Mouse (Mus musculus) intestine, postnatal 0 days (tissue): ENCODE data around the gene St6gal1. TPM values are rescaled to one million over a fixed set of nuclear protein-coding genes. Genes with fewer than 3 reads are reported as not detected.

Experiments
- ATAC-seq: fragments of 200-750 bp; cut with Nextera tagmentation; 2 replicates; pipeline ENCODE4 v1.8.0; 2017; ENCODE audit warnings: mild to moderate bottlenecking, moderate TSS enrichment, moderate library complexity
- H3K27ac ChIP-seq: fragments of 300-500 bp; sonication (generic); 2 replicates; pipeline ENCODE4 v1.5.1; 2014; ENCODE audit warnings: mild to moderate bottlenecking, low read depth, low read length, moderate library complexity
- H3K27me3 ChIP-seq: fragments of 300-500 bp; sonication (generic); replicated peaks from 2 replicates; pipeline ENCODE4 v1.6.1; 2014; ENCODE audit warnings: low read length, mixed read lengths; ENCODE audit not compliant: control insufficient read depth, insufficient read depth
- H3K36me3 ChIP-seq: fragments of 300-500 bp; sonication (generic); 2 replicates; pipeline ENCODE4 v1.6.1; 2014; ENCODE audit warnings: mild to moderate bottlenecking, moderate library complexity; ENCODE audit not compliant: control insufficient read depth, insufficient read depth
- H3K4me1 ChIP-seq: fragments of 300-500 bp; sonication (generic); replicated peaks from 2 replicates; pipeline ENCODE4 v1.6.1; 2014; ENCODE audit warnings: antibody characterized with exemption, low read length, mixed read lengths; ENCODE audit not compliant: control insufficient read depth, insufficient read depth
- H3K4me2 ChIP-seq: fragments of 300-500 bp; sonication (generic); replicated peaks from 2 replicates; pipeline ENCODE4 v1.6.1; 2014; ENCODE audit warnings: low read depth, mild to moderate bottlenecking, moderate library complexity
- H3K4me3 ChIP-seq: fragments of 300-500 bp; sonication (generic); 2 replicates; pipeline ENCODE4 v1.5.1; 2014; ENCODE audit warnings: low read depth, low read length
- H3K9ac ChIP-seq: fragments of 300-500 bp; sonication (generic); 2 replicates; pipeline ENCODE4 v1.6.1; 2014; ENCODE audit warnings: mild to moderate bottlenecking, low read depth, low read length
- H3K9me3 ChIP-seq: fragments of 300-500 bp; sonication (generic); 2 replicates; pipeline ENCODE4 v1.6.1; 2016; ENCODE audit warnings: mixed run types; ENCODE audit not compliant: control insufficient read depth
- CTCF ChIP-seq: sonication (generic); IDR thresholded peaks from 2 replicates; pipeline ENCODE4 v1.5.1; 2016; ENCODE audit warnings: low read depth, mild to moderate bottlenecking, control low read depth, antibody characterized with exemption, moderate library complexity
- WGBS: fragments of 180-500 bp; shearing (Covaris S2); extraction: QIAGEN DNeasy Blood & Tissue Kit; methylation state at CpG from one replicate; pipeline ENCODE4 v1.1.7; 2014; 5-methylcytosine and 5-hydroxymethylcytosine counted together
- polyA plus RNA-seq: library from polyadenylated mRNA; unstranded; fragments of >200 nt; fragmentation: Nextera tagmentation; extraction: Ambion mirVana; gene quantifications from 2 replicates; pipeline ENCODE4 v1.2.1, GENCODE M21; 2015

St6gal1 gene
- polyA plus RNA-seq, 1 experiment from 2014 or later, result 6.8 TPM

- H3K4me2 ChIP-seq, result no peak overlapping the region
- 87% methylated on average over 7 of the region's 7 CpGs for WGBS
- H3K9me3 ChIP-seq, result no peaks in the 10 kb centered on the region
- no peak overlapping the region for H3K4me3 ChIP-seq
- 0 out of 2 replicates have a peak, but pooled peaks cover 3% of the 10 kb centered on the region for H3K4me1 ChIP-seq
- no peaks in the 10 kb centered on the region for H3K36me3 ChIP-seq
- no peaks in the 10 kb centered on the region for H3K27me3 ChIP-seq
- no peak overlapping the region for H3K27ac ChIP-seq
- ATAC-seq, result no peak
- no peak overlapping the region for H3K9ac ChIP-seq
- no peak for TF ChIP-seq CTCF
Measured at GRCm38 (mm10) chr16:23268231-23268630, 43.7 kb downstream of the St6gal1 start.

- no peaks in the 10 kb centered on the region for H3K36me3 ChIP-seq
- WGBS, result 77% methylated on average over 17 of the region's 17 CpGs
- no peak overlapping the region for H3K9ac ChIP-seq
- H3K27ac ChIP-seq, result no peak overlapping the region
- H3K4me1 ChIP-seq, result 0 out of 2 replicates have a peak, but pooled peaks cover 3% of the 10 kb centered on the region
- no peak for TF ChIP-seq CTCF
- no peak overlapping the region for H3K4me2 ChIP-seq
- H3K9me3 ChIP-seq, result no peaks in the 10 kb centered on the region
- no peaks in the 10 kb centered on the region for H3K27me3 ChIP-seq
- H3K4me3 ChIP-seq, result no peak overlapping the region
- no peak for ATAC-seq
Measured at GRCm38 (mm10) chr16:23269056-23269983, 44.8 kb downstream of the St6gal1 start.

- Histone ChIP-seq H3K36me3 (no peaks in the 10 kb centered on the region), H3K27ac (no peak overlapping the region), H3K4me1 (0 out of 2 replicates have a peak, but pooled peaks cover 3% of the 10 kb centered on the region), H3K27me3 (no peaks in the 10 kb centered on the region), H3K9ac (no peak overlapping the region), H3K4me2 (no peak overlapping the region), H3K9me3 (no peaks in the 10 kb centered on the region), H3K4me3 (no peak overlapping the region)
- WGBS, result 49% methylated on average over 10 of the region's 10 CpGs
- ATAC-seq, result no peak
- TF ChIP-seq CTCF, result no peak
Measured at GRCm38 (mm10) chr16:23269984-23270912, 45.7 kb downstream of the St6gal1 start.

GRCm38 (mm10) chr16:23270913-23271253, 46.3 kb downstream of the St6gal1 start:
- ATAC-seq, result no peak
- H3K4me1 ChIP-seq, result 0 out of 2 replicates have a peak, but pooled peaks cover 3% of the 10 kb centered on the region

GRCm38 (mm10) chr16:23271746-23272520, 47.4 kb downstream of the St6gal1 start:
- no peak for ATAC-seq
- H3K27ac ChIP-seq, result no peak overlapping the region

More at GRCm38 (mm10) chr16:23270913-23271253, 46.3 kb downstream of the St6gal1 start:
- Histone ChIP-seq H3K9me3 (no peaks in the 10 kb centered on the region), H3K27ac (no peak overlapping the region), H3K4me2 (no peak overlapping the region), H3K36me3 (no peaks in the 10 kb centered on the region), H3K4me3 (no peak overlapping the region), H3K27me3 (no peaks in the 10 kb centered on the region), H3K9ac (no peak overlapping the region)
- 33% methylated on average over 3 of the region's 3 CpGs for WGBS
- no peak for TF ChIP-seq CTCF

More at GRCm38 (mm10) chr16:23271746-23272520, 47.4 kb downstream of the St6gal1 start:
- no peak for TF ChIP-seq CTCF
- Histone ChIP-seq H3K9me3 (no peaks in the 10 kb centered on the region), H3K4me1 (0 out of 2 replicates have a peak, but pooled peaks cover 3% of the 10 kb centered on the region), H3K4me3 (no peak overlapping the region), H3K4me2 (no peak overlapping the region), H3K27me3 (no peaks in the 10 kb centered on the region), H3K36me3 (no peaks in the 10 kb centered on the region), H3K9ac (no peak overlapping the region)
- WGBS, result 74% methylated on average over 14 of the region's 14 CpGs
